Mouse (Mus musculus) small intestine, adult 2 months (tissue): Measurements from ENCODE around the gene Cntnap5a.

Experiments
- CTCF ChIP-seq: fragments of 200-500 bp; IDR thresholded peaks from 2 replicates; pipeline ENCODE4 v1.5.1; 2012; ENCODE audit warnings: low read depth, mild to moderate bottlenecking, control low read depth, inconsistent platforms, low read length, moderate library complexity, mixed read lengths; ENCODE audit not compliant: insufficient replicate concordance, insufficient read length; ENCODE audit errors: extremely low read depth
- POLR2A ChIP-seq: fragments of 200-500 bp; IDR thresholded peaks from 2 replicates; pipeline ENCODE4 v1.6.1; 2012; ENCODE audit warnings: low read depth, mild to moderate bottlenecking, control low read depth, inconsistent platforms, low read length, moderate library complexity

- no peak for TF ChIP-seq CTCF
- no peak for TF ChIP-seq POLR2A
Measured at GRCm38 (mm10) chr1:116367572-116367971, 683.0 kb downstream of the Cntnap5a start.
